8 mouse cellular contexts compared by ENCODE assay signal in the genomic region with DNA sequence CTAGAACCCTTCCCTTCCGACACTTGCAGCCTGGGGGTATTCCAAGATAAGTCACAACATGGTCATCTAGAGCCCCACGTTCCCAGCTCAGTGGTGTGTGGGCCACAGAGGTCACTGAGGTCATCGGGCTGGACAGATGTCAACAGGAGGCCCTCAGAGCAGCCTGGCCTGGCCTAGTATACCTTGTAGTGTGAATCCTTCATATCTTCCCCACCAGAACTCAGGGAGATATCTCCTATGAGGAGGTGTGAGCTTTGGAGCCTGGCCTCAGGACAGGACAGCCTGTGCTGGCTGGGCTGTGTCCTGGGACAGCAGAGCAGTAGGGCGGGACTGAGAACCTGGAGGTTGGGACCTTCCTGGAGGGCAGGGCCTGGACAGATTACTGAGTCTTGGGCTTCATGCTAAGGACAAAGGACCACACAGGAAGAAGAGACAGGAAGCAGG. TPM values are rescaled to one million over a fixed set of nuclear protein-coding genes. Genes with fewer than 3 reads are reported as not detected.
A peak's percentile ranks its signal among the peaks of the same experiment; 100 is the strongest.
DNase-seq lines count a peak whose midpoint lies in the region; ATAC-seq and TF ChIP-seq lines count a peak whose summit lies in the region.

No protein-coding gene starts in this region.

- no peaks in the 10 kb centered on the region for H3K9me3 ChIP-seq in kidney, embryonic 15.5 days (replicated peaks)
- no peaks in the 10 kb centered on the region for H3K9me3 ChIP-seq in stomach, postnatal 0 days (ENCODE audit: control insufficient read depth, low read length)

- H3K36me3 ChIP-seq in thymus, adult 2 months (ENCODE audit: control insufficient read depth, insufficient read depth, low read length) = no peaks in the 10 kb centered on the region
- peaks cover 44% of the 10 kb centered on the region for H3K36me3 ChIP-seq in kidney, embryonic 15.5 days
- H3K36me3 ChIP-seq in stomach, postnatal 0 days (ENCODE audit: control insufficient read depth, insufficient read depth, low read length) = peaks cover 10% of the 10 kb centered on the region; the same call in 1 of the 2 replicates

- ATAC-seq in kidney, embryonic 15.5 days (replicated peaks; ENCODE audit: low FRiP score) = no peak
- ATAC-seq in stomach, postnatal 0 days (ENCODE audit: low FRiP score, low TSS enrichment) = no peak

- H3K9ac ChIP-seq in kidney, embryonic 15.5 days = 0 out of 2 replicates have a peak overlapping the region, but pooled peaks have one; percentile 33
- H3K9ac ChIP-seq in stomach, postnatal 0 days (ENCODE audit: low read length) = peak overlapping the region; percentile 41

- H3K4me3 ChIP-seq in cerebellum, adult 2 months (replicated peaks; ENCODE audit: insufficient read depth, low read depth, low read length) = no peak overlapping the region
- no peak overlapping the region for H3K4me3 ChIP-seq in thymus, adult 2 months (ENCODE audit: control insufficient read depth, insufficient read depth, low read length)
- H3K4me3 ChIP-seq in kidney, embryonic 15.5 days (replicated peaks) = no peak overlapping the region; the same call in 1 of the 2 replicates
- no peak overlapping the region for H3K4me3 ChIP-seq in stomach, postnatal 0 days (ENCODE audit: low read depth, low read length)

- TF ChIP-seq CTCF in cerebellum, adult 2 months (IDR thresholded peaks at IDR 0.05; ENCODE audit: borderline replicate concordance, insufficient read depth, low read depth, low read length) = no peak
- no peak for TF ChIP-seq CTCF in thymus, adult 2 months (IDR thresholded peaks at IDR 0.05; ENCODE audit: borderline replicate concordance, control insufficient read depth, extremely low read depth, insufficient read depth, low read length, poor library complexity)
- TF ChIP-seq CTCF in stomach, postnatal 0 days (IDR thresholded peaks at IDR 0.05; ENCODE audit: low read depth) = no peak

- no peak overlapping the region for H3K27ac ChIP-seq in cerebellum, adult 2 months (ENCODE audit: insufficient read depth, low read length)
- H3K27ac ChIP-seq in thymus, adult 2 months (ENCODE audit: control insufficient read depth, insufficient read depth, low read length) = no peak overlapping the region
- H3K27ac ChIP-seq in kidney, embryonic 15.5 days = peak overlapping the region; percentile 100
- H3K27ac ChIP-seq in stomach, postnatal 0 days (replicated peaks) = peak overlapping the region; percentile 99

- TF ChIP-seq EP300 in stomach, postnatal 0 days (optimal IDR thresholded peaks at IDR 0.05) = no peak

- WGBS in cerebellum, adult 2 months = 72% methylated on average over 4 of the region's 4 CpGs
- 94% methylated on average over 4 of the region's 4 CpGs for WGBS in thymus, adult 2 months
- WGBS in kidney, embryonic 15.5 days = 69% methylated on average over 4 of the region's 4 CpGs
- WGBS in stomach, postnatal 0 days = 63% methylated on average over 4 of the region's 4 CpGs

- no peak overlapping the region for H3K4me2 ChIP-seq in kidney, embryonic 15.5 days
- H3K4me2 ChIP-seq in stomach, postnatal 0 days (replicated peaks; ENCODE audit: low read depth) = no peak overlapping the region

- H3K4me1 ChIP-seq in cerebellum, adult 2 months (ENCODE audit: control insufficient read depth, insufficient read depth, low read length) = peaks cover 40% of the 10 kb centered on the region
- peaks cover 20% of the 10 kb centered on the region for H3K4me1 ChIP-seq in thymus, adult 2 months (replicated peaks; ENCODE audit: control insufficient read depth, insufficient read depth, low read length)
- H3K4me1 ChIP-seq in kidney, embryonic 15.5 days = peaks cover 59% of the 10 kb centered on the region
- peaks cover 9% of the 10 kb centered on the region; the same call in 1 of the 2 replicates for H3K4me1 ChIP-seq in stomach, postnatal 0 days (replicated peaks; ENCODE audit: control insufficient read depth, insufficient read depth)

- peak; percentile 77 for DNase-seq in cerebellum, adult 9-10 months
- no peak for DNase-seq in cerebellum, adult 2 months
- DNase-seq in thymus, adult 2 months = peak; percentile 12
- DNase-seq in thymus, postnatal 10 days (ENCODE audit: low spot score in 2 of 2) = no peak
- DNase-seq in stomach, postnatal 0 days (ENCODE audit: low spot score) = peak; percentile 46
- no peak for DNase-seq in spleen, postnatal 14 days (ENCODE audit: low spot score in 2 of 2)
- no peak for DNase-seq in B cell, adult 2 months

- no peak for TF ChIP-seq POLR2A in cerebellum, adult 2 months (IDR thresholded peaks at IDR 0.05; ENCODE audit: borderline replicate concordance, insufficient read depth, low read length)
- TF ChIP-seq POLR2A in thymus, adult 2 months (IDR thresholded peaks at IDR 0.05; ENCODE audit: control insufficient read depth, extremely low read depth, insufficient read depth, low read length, poor library complexity) = no peak

- H3K27me3 ChIP-seq in cerebellum, adult 2 months (ENCODE audit: control insufficient read depth, insufficient read depth, low read length) = no peaks in the 10 kb centered on the region
- no peaks in the 10 kb centered on the region for H3K27me3 ChIP-seq in thymus, adult 2 months (ENCODE audit: control insufficient read depth, insufficient read depth, low read length)
- no peaks in the 10 kb centered on the region for H3K27me3 ChIP-seq in kidney, embryonic 15.5 days
- no peaks in the 10 kb centered on the region for H3K27me3 ChIP-seq in stomach, postnatal 0 days (ENCODE audit: control insufficient read depth, insufficient read depth, low read length)

RNA-seq across cellular contexts. Expression of a gene that starts 1.5 kb away (rescaled TPM):
- 26.1 and 26.5 TPM in 2 replicates for polyA plus RNA-seq in cerebellum, adult 2 months (2012; rRNA removed)
- polyA plus RNA-seq in thymus, adult 2 months (2012; rRNA removed) = 342 and 374 TPM in 2 replicates
- 18.8 and 19.5 TPM in 2 replicates for polyA plus RNA-seq in kidney, embryonic 15.5 days (2015; fragmentation: Nextera tagmentation; extraction: Ambion mirVana)
- 8.5 and 9.6 TPM in 2 replicates for polyA plus RNA-seq in stomach, postnatal 0 days (2015; fragmentation: Nextera tagmentation; extraction: Ambion mirVana)

RNA-seq across cellular contexts. Expression of a gene that starts 6.0 kb away (rescaled TPM):
- 147 and 151 TPM in 2 replicates for polyA plus RNA-seq in cerebellum, adult 2 months (2012; rRNA removed)
- 34.0 and 37.7 TPM in 2 replicates for polyA plus RNA-seq in thymus, adult 2 months (2012; rRNA removed)
- polyA plus RNA-seq in kidney, embryonic 15.5 days (2015; fragmentation: Nextera tagmentation; extraction: Ambion mirVana) = 5.7 and 6.1 TPM in 2 replicates
- polyA plus RNA-seq in stomach, postnatal 0 days (2015; fragmentation: Nextera tagmentation; extraction: Ambion mirVana) = 4.2 and 4.3 TPM in 2 replicates

RNA-seq across cellular contexts. Expression of a gene that starts 8.2 kb away (rescaled TPM):
- 736 and 758 TPM in 2 replicates for polyA plus RNA-seq in cerebellum, adult 2 months (2012; rRNA removed)
- polyA plus RNA-seq in thymus, adult 2 months (2012; rRNA removed) = 1,163 and 1,361 TPM in 2 replicates
- 594 and 612 TPM in 2 replicates for polyA plus RNA-seq in kidney, embryonic 15.5 days (2015; fragmentation: Nextera tagmentation; extraction: Ambion mirVana)
- polyA plus RNA-seq in stomach, postnatal 0 days (2015; fragmentation: Nextera tagmentation; extraction: Ambion mirVana) = 679 and 705 TPM in 2 replicates

RNA-seq across cellular contexts. Expression of a gene that starts 19.2 kb away (rescaled TPM):
- 240 and 261 TPM in 2 replicates for polyA plus RNA-seq in cerebellum, adult 2 months (2012; rRNA removed)
- polyA plus RNA-seq in thymus, adult 2 months (2012; rRNA removed) = 173 and 193 TPM in 2 replicates
- 95.1 and 111 TPM in 2 replicates for polyA plus RNA-seq in kidney, embryonic 15.5 days (2015; fragmentation: Nextera tagmentation; extraction: Ambion mirVana)
- polyA plus RNA-seq in stomach, postnatal 0 days (2015; fragmentation: Nextera tagmentation; extraction: Ambion mirVana) = 237 and 244 TPM in 2 replicates

RNA-seq across cellular contexts. Expression of a gene that starts 26.2 kb away (rescaled TPM):
- 16.4 and 18.0 TPM in 2 replicates for polyA plus RNA-seq in cerebellum, adult 2 months (2012; rRNA removed)
- polyA plus RNA-seq in thymus, adult 2 months (2012; rRNA removed) = 11.1 and 14.8 TPM in 2 replicates
- polyA plus RNA-seq in kidney, embryonic 15.5 days (2015; fragmentation: Nextera tagmentation; extraction: Ambion mirVana) = 11.2 and 13.2 TPM in 2 replicates
- 13.9 and 14.1 TPM in 2 replicates for polyA plus RNA-seq in stomach, postnatal 0 days (2015; fragmentation: Nextera tagmentation; extraction: Ambion mirVana)

Comparison
In these comparisons a context has a peak if more than half of its experiments do, and no peak if none do; other contexts are left out.
1. DNase-seq: peak in cerebellum, adult 9-10 months (single experiment), thymus, adult 2 months (single experiment) and stomach, postnatal 0 days (single experiment); none in cerebellum, adult 2 months (0 of 2), thymus, postnatal 10 days (0 of 2), spleen, postnatal 14 days (0 of 2) and B cell, adult 2 months (0 of 2).
2. H3K27ac ChIP-seq: peak in kidney, embryonic 15.5 days (single experiment) and stomach, postnatal 0 days (single experiment); none in cerebellum, adult 2 months (single experiment) and thymus, adult 2 months (single experiment).
3. RNA of a gene that starts 1.5 kb away (polyA plus RNA-seq): 342 to 374 TPM in thymus, adult 2 months; 26.1 to 26.5 TPM in cerebellum, adult 2 months, 18.8 to 19.5 TPM in kidney, embryonic 15.5 days and 8.5 to 9.6 TPM in stomach, postnatal 0 days; every median in the first group is over 10 times any median in the second.